Mouse (Mus musculus) liver, postnatal 0 days (tissue): ENCODE measurements at regions not wholly inside any gene's neighbourhood (a gene's known extent, or its start where the extent isn't known, plus 50 kb on each side); places are given as distances from the start of the nearest gene placed in this dataset.

Experiments
- ATAC-seq: fragments of 200-750 bp; cut with Nextera tagmentation; 2 replicates; pipeline ENCODE4 v1.8.0; 2017; ENCODE audit warnings: mild to moderate bottlenecking, moderate library complexity
- DNase-seq: peaks from one replicate; pipeline ENCODE4 v3.0.0-alpha.2; 2016
- H3K27ac ChIP-seq: fragments of 300-500 bp; sonication (generic); 2 replicates; pipeline ENCODE4 v1.5.1; 2014; ENCODE audit warnings: antibody characterized with exemption, moderate library complexity, mild to moderate bottlenecking, low read depth
- H3K27me3 ChIP-seq: fragments of 300-500 bp; sonication (generic); 2 replicates; pipeline ENCODE4 v1.6.1; 2014; ENCODE audit warnings: low read length, control low read depth, mixed read lengths; ENCODE audit not compliant: insufficient read depth
- H3K36me3 ChIP-seq: fragments of 300-500 bp; sonication (generic); replicated peaks from 2 replicates; pipeline ENCODE4 v1.6.1; 2014; ENCODE audit warnings: mild to moderate bottlenecking, control low read depth, low read length, moderate library complexity, mixed read lengths; ENCODE audit not compliant: insufficient read depth
- H3K4me1 ChIP-seq: fragments of 300-500 bp; sonication (generic); 2 replicates; pipeline ENCODE4 v1.6.1; 2014; ENCODE audit warnings: antibody characterized with exemption, mild to moderate bottlenecking, control low read depth; ENCODE audit not compliant: insufficient read depth
- H3K4me2 ChIP-seq: fragments of 300-500 bp; sonication (generic); 2 replicates; pipeline ENCODE4 v1.6.1; 2014; ENCODE audit warnings: low read depth, mild to moderate bottlenecking, low read length, moderate library complexity, mixed read lengths
- H3K4me3 ChIP-seq: fragments of 300-500 bp; sonication (generic); 2 replicates; pipeline ENCODE4 v1.5.1; 2014; ENCODE audit warnings: low read depth, low read length
- H3K9ac ChIP-seq: fragments of 300-500 bp; sonication (generic); replicated peaks from 2 replicates; pipeline ENCODE4 v1.6.1; 2014; ENCODE audit warnings: mild to moderate bottlenecking, moderate library complexity
- H3K9me3 ChIP-seq: fragments of 300-500 bp; sonication (generic); 2 replicates; pipeline ENCODE4 v1.6.1; 2016; ENCODE audit warnings: mild to moderate bottlenecking, control low read depth, low read length, mixed read lengths
- CTCF ChIP-seq: sonication (generic); IDR thresholded peaks from 2 replicates; pipeline ENCODE4 v1.5.1; 2016; ENCODE audit warnings: antibody characterized with exemption, low read depth
- EP300 ChIP-seq: IDR thresholded peaks from 2 replicates; pipeline ENCODE4 v1.6.1; 2016; ENCODE audit warnings: antibody characterized with exemption, low read depth, mild to moderate bottlenecking
- WGBS: fragments of 180-500 bp; shearing (Covaris S2); extraction: QIAGEN DNeasy Blood & Tissue Kit; methylation state at CpG from one replicate; pipeline ENCODE4 v1.1.7; 2014; ENCODE audit not compliant: insufficient replicate concordance; 5-methylcytosine and 5-hydroxymethylcytosine counted together

GRCm38 (mm10) chr15:85684164-85684708 is 50.5 kb upstream of the Ppara start:
- Histone ChIP-seq H3K9me3 (no peaks in the 10 kb centered on the region), H3K9ac (no peak overlapping the region), H3K27ac (no peak overlapping the region), H3K36me3 (no peaks in the 10 kb centered on the region), H3K27me3 (no peaks in the 10 kb centered on the region), H3K4me1 (0 out of 2 replicates have a peak, but pooled peaks cover 2% of the 10 kb centered on the region), H3K4me2 (no peak overlapping the region), H3K4me3 (no peak overlapping the region)
- ATAC-seq, result no peak
- TF ChIP-seq CTCF (no peak), EP300 (no peak)
- no peak for DNase-seq
- 87% methylated on average over 14 of the region's 14 CpGs for WGBS

- ATAC-seq, result no peak
- Histone ChIP-seq H3K36me3 (no peaks in the 10 kb centered on the region), H3K27me3 (no peaks in the 10 kb centered on the region), H3K4me3 (no peak overlapping the region), H3K9ac (no peak overlapping the region), H3K4me1 (0 out of 2 replicates have a peak, but pooled peaks cover 2% of the 10 kb centered on the region), H3K4me2 (no peak overlapping the region), H3K9me3 (no peaks in the 10 kb centered on the region), H3K27ac (no peak overlapping the region)
- TF ChIP-seq CTCF, result no peak
- no peak for DNase-seq
- WGBS, result 67% methylated on average over 5 of the region's 5 CpGs
Measured at GRCm38 (mm10) chr15:85684875-85685274, 49.9 kb upstream of the Ppara start.
